Mouse (Mus musculus): ENCODE results near the gene 5730455P16Rik.
"Not testable (repeated sequence)": the region's sequence is repeated elsewhere in the genome, so short reads cannot be mapped to it uniquely, and the experiment has no call there.

5730455P16Rik gene

DNA sequence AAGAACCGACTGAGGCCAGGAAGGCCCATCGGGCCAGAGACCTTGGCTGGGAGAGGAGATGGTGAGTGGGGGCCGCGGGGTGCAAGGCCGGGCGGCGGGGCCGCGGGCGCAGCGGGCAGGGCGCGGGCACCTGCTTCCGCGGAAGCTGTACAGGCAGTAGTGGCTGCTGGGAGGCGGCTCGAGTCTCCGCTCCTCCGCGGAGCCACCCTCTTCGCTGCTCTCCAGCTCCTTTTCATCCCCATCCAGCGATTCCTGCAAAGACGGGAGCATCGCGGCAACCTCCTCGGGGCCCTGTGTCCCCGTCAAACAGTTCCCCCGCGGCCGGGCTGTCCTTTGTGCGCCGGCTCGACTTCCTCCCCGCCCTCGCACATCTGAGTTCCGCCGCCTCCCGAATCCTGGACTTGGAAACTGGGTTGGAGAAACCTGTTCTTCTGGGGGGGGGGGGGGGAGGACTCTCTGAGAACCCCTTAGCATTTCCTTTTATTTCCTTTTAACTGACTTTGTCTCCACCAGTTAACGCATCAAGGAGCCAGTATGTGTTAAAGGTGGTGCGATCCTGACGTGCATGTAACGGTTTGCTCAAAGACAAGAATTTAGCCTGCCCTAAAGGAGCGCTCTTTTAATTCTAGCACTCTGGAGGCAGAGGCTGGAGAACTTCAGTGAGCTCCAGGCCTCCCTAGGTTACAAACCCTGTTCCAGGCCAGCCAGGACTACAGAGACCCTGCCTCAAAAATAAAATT is at the start of gene 5730455P16Rik:
Gene 5730455P16Rik (minus strand): TSS at position 323 of the 740 bp plus-strand sequence.
- DNase-seq = peak; percentile 88 to 90

DNA sequence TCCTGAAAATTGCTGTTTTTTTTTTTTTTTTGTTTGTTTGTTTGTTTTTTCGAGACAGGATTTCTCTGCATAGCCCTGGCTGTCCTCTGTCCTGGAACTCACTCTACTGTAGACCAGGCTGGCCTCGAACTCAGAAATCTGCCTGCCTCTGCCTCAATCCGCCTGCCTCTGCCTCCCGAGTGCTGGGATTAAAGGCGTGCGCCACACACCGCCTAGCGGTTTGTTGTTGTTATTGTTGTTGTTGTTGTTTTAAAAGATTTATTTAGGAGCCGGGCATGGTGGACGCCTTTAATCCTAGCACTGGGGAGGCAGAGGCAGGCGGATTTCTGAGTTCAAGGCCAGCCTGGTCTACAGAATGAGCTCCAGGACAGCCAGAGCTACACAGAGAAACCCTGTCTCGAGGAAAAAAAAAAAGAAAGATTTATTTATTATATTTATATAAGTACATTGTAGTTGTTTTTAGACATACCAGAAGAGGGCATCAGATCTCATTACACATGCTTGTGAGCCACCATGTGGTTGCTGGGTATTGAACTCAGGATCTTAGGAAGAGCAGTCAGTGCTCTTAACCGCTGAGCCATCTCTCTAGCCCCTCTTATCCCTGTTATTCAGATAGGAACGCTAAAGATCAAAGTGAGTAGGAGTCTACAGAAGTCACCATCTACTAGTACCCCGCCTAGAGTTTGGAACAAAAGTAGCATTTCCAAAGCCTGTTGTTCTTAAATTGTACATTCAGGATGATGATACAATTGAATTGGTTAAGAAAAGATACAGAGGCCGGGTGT is 48.4 kb upstream of the 5730455P16Rik start:
- not testable (repeated sequence) for DNase-seq

DNA sequence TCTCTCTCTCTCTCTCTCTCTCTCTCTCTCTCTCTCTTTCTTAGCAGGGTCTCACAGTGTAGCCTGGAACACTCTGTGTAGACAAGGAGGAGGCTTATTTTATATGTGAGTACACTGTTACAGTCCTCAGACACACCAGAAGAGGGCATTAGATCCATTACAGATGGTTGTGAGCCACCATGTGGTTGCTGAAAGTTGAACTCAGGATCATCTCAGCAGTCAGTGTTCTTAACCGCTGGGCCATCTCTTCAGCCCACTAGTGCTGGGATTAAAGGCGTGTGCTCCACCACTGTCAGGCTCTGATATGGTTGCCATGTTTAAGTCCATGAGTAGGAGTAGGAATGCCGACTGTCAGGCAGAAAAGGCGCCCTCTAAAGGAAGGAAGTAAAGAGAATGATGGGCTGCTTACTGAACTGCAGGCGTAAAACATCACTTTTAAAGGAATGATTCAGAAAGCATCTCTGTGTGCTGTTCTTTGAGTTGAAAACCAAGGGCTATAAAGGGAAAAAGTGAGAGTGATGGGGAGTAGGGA is 47.5 kb upstream of the 5730455P16Rik start:
- DNase-seq = no peak

DNA sequence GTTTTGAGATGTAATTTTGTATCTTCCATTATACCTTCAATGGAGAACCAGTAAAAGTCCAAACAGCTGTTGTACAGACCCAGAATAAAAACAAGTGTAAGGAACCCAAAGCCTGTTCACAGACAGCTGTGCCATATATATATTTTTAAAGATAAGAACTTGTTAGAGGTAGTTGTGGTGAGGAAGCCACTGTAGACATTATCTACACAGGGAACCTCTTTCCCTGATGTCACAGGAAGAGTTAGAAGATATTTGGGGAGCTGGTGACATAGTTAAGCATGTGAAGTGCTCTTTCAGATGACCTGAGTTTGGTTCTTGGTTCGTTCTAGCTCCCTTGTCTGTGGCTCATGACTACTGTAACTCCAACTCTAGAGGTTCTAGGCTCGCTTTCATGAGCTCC is 46.9 kb upstream of the 5730455P16Rik start:
- no peak for DNase-seq

DNA sequence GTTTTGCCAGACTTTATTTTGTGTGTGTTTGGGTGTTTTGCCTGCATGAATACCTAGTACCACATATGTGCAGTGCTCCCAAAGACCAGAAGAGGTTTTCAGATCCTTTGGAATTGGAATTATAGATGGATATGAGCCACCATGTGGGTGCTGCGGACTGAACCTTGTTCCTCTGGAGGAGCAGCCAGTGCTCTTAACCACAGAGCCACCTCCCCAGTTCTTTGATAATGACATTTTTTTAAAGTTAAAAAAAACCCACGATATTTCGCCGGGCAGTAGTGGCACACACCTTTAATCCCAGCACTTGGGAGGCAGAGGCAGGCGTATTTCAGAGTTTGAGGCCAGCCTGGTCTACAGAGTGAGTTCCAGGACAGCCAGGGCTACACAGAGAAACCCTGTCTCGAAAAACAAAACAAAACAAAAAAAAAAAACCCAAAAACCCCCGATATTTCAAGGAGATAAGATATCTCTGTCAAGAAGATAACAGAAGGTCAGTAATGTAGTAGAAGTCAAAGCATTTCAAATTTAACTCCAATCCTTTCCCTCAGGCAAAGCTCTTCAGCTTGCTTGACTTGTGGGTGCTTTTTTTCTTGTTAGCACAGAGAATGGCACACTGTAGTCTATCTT is 43.7 kb upstream of the 5730455P16Rik start:
- no peak for DNase-seq

DNA sequence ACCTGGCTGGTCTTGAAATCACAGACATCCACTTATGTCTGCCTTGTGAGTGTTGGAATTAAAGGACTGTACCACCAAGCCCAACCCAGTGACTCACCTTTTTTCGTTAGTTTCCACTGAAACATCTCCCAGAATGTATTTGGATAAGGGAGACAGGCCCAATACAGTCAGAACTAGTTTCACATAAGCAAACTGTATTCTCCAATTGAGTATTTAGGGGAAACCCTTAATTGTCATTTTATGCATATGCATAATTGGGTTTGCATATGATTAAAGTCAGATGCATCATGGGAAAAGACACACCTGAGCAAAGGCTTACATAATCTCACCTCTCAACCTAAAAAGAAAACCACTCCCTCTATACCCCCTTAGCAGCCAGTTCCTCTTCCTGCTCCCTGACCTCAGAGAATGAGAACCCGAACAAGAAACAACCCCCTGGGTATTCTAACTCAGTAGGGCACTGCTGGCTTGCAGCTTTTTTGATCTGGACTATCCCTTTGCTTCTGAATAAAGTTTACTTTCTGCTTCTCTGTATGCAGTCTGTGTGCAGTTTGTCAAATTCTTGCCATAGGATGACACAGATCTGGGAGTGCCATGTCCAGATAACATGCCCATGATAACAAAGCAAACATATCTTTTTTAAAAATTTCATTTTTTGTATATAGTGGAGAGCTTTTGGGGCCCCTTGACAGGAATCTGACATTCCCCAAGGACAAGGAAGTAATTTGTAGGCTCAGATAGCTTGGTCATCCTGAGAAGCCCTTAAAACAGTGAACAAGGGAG is 42.6 kb upstream of the 5730455P16Rik start:
- DNase-seq = no peak

DNA sequence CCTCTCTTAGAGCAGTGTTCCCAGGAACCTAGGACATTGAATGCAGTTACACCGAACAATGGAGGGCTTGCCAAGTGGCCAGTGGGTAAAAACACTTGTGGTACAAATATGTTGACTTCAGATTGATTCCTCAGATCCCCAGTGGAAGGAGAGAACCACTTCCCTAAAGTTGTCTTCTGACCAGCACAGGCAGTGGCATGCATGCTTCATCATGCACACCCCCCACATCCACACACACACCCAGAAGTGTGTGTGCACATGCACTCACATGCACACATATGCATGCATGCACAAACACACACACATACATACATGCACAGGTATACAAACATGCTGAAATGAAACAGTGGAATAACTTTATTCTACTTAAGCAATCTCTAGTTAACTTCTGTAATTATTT is 41.9 kb upstream of the 5730455P16Rik start:
- DNase-seq = no peak

DNA sequence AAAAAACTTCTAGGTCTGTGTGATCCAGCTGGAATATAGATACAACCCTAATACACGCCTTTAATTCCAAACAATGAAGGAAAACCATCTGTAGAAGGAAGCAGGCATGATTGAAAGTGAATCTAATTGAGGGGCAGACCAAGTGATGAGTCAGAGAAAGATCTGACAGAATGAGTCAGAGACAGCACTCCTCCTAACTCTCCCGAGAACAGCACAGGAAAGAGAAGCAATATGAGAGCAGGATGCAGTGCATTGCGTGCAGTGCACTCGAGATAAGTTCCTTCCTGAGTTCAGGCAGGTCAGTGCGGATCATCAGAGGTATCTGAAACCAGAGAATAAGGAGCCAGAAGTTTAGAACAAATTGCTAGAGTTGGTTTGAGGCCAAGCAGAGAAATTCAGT is 39.3 kb upstream of the 5730455P16Rik start:
- DNase-seq = no peak

DNA sequence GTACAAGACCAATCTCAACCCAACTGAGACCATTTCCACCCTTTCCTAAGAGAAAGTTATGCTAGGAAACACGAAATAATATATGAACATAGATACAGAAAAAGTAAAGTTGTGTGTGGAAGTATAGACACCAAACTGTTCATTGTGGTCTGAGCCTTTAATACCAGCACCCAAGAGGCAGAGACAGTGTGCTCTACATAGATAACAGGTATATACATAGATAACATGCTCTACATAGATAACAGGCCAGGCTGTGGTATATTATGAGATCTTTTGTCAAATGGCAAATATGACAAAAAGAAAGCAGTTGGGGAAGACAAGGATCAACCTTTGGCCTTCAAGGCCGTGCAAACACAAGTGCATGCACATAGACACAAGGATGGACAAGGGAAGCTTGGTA is 32.5 kb upstream of the 5730455P16Rik start:
- DNase-seq = no peak

DNA sequence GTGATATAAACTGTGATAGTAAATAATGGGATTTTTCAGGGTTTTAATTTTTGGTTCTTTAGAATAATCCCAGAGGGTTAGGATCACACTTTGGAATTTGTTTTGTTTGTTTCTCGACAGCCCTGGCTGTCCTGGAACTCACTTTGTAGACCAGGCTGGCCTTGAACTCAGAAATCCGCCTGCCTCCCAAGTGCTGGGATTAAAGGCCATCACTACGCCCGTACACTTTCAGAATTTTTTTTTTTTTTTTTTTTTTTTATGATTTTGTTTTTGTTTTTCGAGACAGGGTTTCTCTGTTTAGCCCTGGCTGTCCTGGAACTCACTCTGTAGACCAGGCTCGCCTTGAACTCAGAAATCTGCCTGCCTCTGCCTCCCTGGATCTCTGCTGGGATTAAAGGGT is 30.0 kb upstream of the 5730455P16Rik start:
- DNase-seq = not testable (repeated sequence)

DNA sequence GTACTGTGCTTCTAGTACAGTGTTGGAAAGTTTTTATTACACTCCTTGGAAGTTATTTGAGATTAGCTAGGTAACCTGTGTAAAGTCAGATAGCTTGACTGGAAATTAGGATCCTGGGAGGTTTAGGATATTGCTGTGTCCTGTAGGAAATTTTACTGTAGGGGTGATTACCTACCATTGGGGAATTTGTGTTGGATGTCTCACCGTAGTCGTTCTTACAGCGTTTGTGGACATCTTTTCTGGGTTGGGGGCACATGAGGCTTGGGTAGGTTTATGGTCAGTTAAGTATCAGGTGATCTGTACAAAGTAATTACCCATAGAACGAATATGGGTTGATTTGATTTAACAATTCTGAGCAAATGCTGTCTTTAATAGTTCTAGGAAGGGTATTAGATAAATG is 18.8 kb upstream of the 5730455P16Rik start:
- no peak for DNase-seq

DNA sequence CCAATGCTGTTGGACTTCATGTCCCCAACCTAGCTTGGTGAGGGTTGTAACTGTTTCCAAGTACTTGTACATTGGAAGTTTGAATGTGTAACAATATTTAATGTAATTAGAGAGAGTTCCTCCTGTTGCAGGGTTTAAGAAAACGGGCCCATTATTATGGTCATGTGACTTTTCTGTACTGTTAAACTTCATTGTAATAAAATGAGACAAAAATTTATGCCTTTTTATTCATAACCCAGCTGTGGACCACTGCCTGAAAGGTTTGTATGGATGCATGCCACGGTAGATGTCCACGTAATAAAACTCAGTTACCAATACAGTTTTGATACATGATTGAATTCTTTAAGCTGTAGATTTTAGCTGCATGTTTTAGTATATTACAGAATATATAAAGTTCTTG is 18.1 kb upstream of the 5730455P16Rik start:
- DNase-seq = no peak

DNA sequence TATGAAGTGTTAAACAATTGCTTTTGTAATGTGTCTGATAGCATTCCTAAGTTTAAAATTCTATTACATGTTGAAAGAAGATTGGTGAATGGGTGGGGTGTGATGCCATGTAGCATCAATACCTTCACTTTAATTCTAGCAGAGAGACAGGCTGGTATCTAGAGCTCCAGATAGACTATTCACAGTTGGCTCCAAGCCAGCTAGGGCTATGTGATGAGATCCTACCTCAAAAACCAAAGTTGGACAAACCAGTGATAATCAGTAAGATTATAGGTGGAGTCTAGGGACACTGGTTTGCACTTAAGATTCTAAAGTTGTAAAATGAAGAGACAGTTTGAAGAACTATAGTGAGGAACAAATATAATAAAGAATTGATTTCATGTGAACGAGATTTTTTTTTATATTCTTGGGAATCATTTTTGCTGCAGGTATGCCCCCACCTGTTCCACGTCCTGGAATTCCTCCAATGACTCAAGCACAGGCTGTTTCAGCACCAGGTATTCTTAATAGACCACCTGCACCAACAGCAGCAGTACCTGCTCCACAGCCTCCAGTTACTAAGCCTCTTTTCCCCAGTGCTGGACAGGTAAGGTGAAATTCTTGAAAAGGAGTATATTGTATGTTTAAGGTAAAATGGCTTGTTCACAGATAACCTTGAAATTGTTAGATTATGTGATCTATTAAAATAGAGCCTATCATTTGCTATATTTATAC is 13.7 kb upstream of the 5730455P16Rik start:
- peak in 1 of 2 experiments; percentile 26 for DNase-seq

DNA sequence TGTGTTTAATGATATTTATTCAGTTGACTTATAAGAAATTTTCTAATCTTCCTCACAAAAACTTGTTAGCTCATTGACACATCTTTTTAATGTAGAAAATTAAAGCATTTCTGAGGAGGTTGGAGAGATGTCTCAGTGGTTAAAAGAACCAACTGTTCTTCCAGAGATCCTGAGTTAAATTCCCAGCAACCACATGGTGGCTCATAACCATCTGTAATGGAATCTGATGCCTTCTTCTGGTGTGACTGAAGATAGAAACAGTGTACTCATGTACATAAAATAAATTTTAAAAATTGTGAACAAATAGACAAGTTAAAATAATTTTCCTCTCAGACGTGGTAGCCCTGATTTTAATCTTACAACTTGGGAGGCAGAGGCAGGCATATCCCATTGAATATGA is 12.1 kb upstream of the 5730455P16Rik start:
- no peak for DNase-seq

DNA sequence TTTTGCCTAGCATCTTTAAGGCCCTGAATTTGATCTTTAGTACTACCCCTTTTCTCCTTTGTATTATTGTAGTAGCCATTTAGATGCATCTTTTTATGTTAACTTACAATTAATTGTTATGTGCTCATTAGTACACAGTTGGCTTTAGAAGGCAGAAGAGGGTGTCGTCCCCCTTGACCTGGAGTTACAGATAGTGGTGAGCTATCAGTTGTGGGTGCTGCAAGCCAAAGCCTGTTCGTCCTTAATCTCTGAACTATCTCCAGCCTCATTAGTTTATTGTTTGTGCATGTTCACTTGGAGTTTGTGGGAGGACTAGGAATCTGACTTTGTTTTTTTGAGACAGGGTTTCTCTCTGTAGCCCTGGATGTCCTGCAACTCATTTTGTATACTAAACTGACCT is 9.0 kb upstream of the 5730455P16Rik start:
- DNase-seq = no peak

DNA sequence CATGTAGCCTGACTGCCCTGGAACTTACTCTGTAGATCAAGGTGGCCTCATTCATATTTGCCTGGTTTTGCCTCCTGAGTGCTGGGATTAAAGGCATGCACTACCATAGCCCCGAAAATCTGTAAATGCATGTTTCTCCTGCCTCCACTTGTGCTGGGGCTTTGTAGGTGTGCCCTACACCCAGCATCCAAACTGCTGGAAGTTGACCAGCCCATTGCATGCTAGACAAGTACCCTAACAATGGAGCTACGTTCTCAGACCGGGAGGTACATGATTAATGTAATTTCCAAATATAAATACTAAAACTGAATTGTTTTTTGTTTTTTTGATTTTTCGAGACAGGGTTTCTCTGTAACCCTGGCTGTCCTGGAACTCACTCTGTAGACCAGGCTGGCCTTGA is 7.2 kb upstream of the 5730455P16Rik start:
- no peak for DNase-seq

DNA sequence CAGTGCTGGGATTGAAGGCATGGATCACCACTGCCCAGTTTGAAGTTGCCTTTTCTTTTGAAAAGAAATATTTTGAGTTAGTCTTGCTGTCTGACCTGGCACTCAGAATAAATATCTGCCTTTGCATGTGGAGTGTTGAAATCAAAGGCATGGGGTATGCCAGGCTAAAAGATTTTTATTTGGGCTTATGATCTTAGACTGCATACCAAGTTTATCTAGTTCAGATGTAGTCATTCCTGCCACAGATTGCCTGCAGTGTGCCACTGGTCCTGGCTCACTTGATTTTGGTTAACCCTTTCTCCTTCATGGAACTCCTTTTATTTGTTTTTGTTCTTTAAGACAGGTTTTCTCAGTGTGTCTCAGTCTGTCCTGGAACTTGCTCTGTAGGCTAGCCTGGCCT is 6.6 kb upstream of the 5730455P16Rik start:
- no peak for DNase-seq

DNA sequence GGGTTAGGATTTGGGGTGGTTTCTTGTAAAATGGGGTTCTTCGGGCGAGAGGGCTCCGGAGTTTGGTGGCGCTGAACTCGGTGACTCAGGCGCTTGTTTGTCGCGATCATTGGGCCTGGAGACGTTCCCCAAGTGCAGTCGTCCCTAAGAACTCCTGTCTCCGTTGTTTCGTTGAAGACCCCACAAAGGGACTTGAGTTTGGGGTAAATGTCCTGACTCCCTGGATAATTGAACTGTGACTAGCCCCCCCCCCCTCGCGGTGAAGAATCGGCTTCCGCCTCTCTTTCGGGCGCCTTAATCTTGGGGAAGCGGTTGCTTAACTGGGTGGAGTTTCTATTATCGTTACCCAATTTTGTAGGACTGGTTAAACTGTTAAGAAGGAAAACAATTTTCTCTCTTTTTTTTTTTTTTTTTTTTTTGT is 5.8 kb upstream of the 5730455P16Rik start:
- DNase-seq = no peak

DNA sequence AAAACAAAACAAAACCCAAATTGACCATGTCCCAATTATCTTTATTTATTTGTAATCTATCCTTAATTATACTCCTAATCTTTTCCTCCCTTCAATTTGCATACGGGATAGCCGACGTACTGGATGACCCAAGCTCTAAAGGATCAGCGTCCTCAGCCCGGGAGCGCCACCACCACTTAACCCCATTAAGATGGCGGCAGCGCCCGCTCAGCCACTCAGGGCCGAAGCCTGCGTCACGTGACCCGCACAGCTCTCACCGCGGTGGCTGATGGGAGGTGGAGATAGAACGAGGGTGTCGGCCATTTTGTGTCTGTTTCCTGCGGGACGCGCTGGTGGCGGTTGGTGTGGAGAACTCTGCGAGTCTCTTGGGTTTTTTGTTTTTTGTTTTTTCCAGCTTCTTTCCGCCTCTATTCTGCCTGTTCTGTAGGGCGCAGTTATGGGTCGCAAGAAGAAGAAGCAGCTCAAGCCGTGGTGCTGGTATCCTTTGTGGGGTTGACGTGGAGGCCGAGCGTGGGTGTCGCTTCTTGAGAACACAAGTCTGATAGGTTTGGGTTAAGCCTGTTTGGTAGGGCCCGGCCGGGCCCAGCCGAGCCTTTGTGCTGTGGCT is 5.3 kb upstream of the 5730455P16Rik start, which contains the start of gene Zfp207:
Gene Zfp207 (plus strand): TSS at position 261 of the 607 bp plus-strand sequence.
- peak; percentile 99 for DNase-seq

DNA sequence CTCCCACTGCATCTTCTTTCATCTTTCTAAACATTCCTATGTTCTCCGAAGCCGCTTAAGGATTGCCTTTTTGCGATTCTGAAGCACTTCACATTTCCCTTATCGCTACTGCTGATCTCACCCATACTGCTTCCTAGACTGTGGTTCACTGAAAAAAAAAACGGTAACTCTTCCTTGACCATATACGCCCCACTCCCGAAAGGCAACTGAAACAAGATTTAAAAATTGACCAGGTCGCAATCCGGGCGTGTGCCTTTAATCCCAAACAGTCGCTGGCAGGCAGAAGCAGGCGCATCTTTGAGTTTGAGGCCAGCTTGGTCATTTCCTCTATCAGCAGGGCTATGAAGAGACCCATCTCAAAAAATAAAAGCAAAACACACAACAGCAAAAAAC is 4.8 kb upstream of the 5730455P16Rik start:
- DNase-seq = peak; percentile 30 to 58

DNA sequence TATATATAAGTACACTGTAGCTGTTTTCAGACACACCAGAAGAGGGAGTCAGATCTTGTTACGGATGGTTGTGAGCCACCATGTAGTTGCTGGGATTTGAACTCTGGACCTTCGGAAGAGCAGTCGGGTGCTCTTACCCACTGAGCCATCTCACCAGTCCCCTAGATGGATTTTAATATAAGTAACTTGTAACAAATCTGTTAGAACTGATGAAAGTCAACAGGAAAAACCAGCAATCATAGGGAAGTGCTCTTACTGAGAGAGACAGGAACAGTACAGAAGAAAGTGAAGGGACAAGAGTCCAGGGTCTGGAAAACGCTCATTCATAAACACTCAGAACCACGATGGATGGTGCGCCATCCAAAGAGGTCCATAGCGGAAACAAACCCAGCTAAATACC is 1.4 kb upstream of the 5730455P16Rik start:
- DNase-seq = not testable (repeated sequence)
